In the genomic region with DNA sequence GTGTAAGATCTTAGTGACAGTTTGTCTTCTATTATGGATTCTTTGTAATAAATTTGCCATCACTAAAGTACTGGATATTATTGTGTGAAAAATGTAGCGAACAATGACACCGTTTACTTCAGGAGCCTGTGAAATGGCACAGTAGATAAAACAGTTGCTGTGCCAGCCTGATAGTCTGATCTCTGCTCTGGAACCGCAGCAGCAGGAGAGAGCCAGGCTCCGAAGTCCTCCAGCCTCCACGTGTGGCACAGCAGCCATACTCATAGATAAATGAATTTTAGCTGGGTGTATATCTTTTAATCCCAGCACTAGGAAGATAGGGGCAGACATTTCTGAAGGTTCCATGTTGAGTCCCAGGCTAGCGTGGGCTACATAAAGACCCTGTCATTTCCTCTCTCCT, we compare ENCODE assay signal across 1 mouse cellular context.
TF ChIP-seq lines count a peak whose summit lies in the region.

No protein-coding gene starts in this region.

TF ChIP-seq in MEL, 35 proteins besides CTCF, POLR2A, EP300 and RAD21 (continued from another document):
- no peak for TF ChIP-seq NRF1 (IDR thresholded peaks at IDR 0.05; ENCODE audit: insufficient read depth, low read depth, low read length, poor library complexity, severe bottlenecking)
- TF ChIP-seq E2F4 (IDR thresholded peaks at IDR 0.05; ENCODE audit: borderline replicate concordance, low read depth, low read length) = no peak
- TF ChIP-seq MYC (IDR thresholded peaks at IDR 0.05; ENCODE audit: low read depth, low read length) = peak; percentile 91
- TF ChIP-seq GATA1 (IDR thresholded peaks at IDR 0.05; ENCODE audit: low read depth, low read length) = peak; percentile 83
- TF ChIP-seq ZKSCAN1 (IDR thresholded peaks at IDR 0.05; ENCODE audit: low read depth, low read length) = no peak
- TF ChIP-seq MAFK (IDR thresholded peaks at IDR 0.05; ENCODE audit: borderline replicate concordance, low read depth, low read length) = no peak
- TF ChIP-seq TBP (IDR thresholded peaks at IDR 0.05; ENCODE audit: low read depth, low read length) = no peak
- TF ChIP-seq RCOR1 (IDR thresholded peaks at IDR 0.05; ENCODE audit: low read depth, low read length) = peak; percentile 90
- TF ChIP-seq MAX (IDR thresholded peaks at IDR 0.05; ENCODE audit: low read length) = peak; percentile 84
- no peak for TF ChIP-seq CHD2 (IDR thresholded peaks at IDR 0.05; ENCODE audit: low read length)
- TF ChIP-seq KAT2A (conservative IDR thresholded peaks at IDR 0.05; ENCODE audit: low read depth, low read length) = no peak
- TF ChIP-seq ZMIZ1 (IDR thresholded peaks at IDR 0.05; ENCODE audit: low read depth, low read length) = no peak
- peak; percentile 68 for TF ChIP-seq MYB (IDR thresholded peaks at IDR 0.05; ENCODE audit: low read depth, low read length)
- TF ChIP-seq ETS1 (IDR thresholded peaks at IDR 0.05; ENCODE audit: low read depth, low read length) = peak; percentile 67
- peak; percentile 91 for TF ChIP-seq TCF12 (IDR thresholded peaks at IDR 0.05; ENCODE audit: low read depth, low read length)
- TF ChIP-seq HCFC1 (IDR thresholded peaks at IDR 0.05; ENCODE audit: low read depth, low read length) = peak; percentile 29; the same call in 1 of the 2 replicates
- TF ChIP-seq BHLHE40 (IDR thresholded peaks at IDR 0.05; ENCODE audit: borderline replicate concordance, low read depth, low read length) = peak; percentile 83
- TF ChIP-seq USF1 (IDR thresholded peaks at IDR 0.05; ENCODE audit: low read depth, low read length) = peak; percentile 42; the same call in 1 of the 2 replicates
- TF ChIP-seq CHD1 (IDR thresholded peaks at IDR 0.05; ENCODE audit: low read depth, low read length) = no peak
- no peak for TF ChIP-seq MAZ (IDR thresholded peaks at IDR 0.05; ENCODE audit: low read depth, low read length)
- TF ChIP-seq TAL1 (IDR thresholded peaks at IDR 0.05; ENCODE audit: low read length) = peak; percentile 86
- no peak for TF ChIP-seq UBTF (IDR thresholded peaks at IDR 0.05; ENCODE audit: borderline replicate concordance, insufficient read depth, low read depth, low read length)
- TF ChIP-seq MEF2A (IDR thresholded peaks at IDR 0.05; ENCODE audit: extremely low read depth, insufficient replicate concordance, low read depth, low read length, poor library complexity, severe bottlenecking) = no peak
- no peak for TF ChIP-seq ZNF384 (IDR thresholded peaks at IDR 0.05; ENCODE audit: low read depth, low read length)
- TF ChIP-seq MXI1 (IDR thresholded peaks at IDR 0.05; ENCODE audit: low read depth, low read length) = peak; percentile 93
- TF ChIP-seq SMC3 (IDR thresholded peaks at IDR 0.05; ENCODE audit: low read depth, low read length) = no peak
- TF ChIP-seq ELF1 (IDR thresholded peaks at IDR 0.05; ENCODE audit: low read depth, low read length) = no peak
